Mouse (Mus musculus): ENCODE data around the gene Grm4. TPM values are rescaled to one million over a fixed set of nuclear protein-coding genes. Genes with fewer than 3 reads are reported as not detected.

Gene Grm4
- polyA plus RNA-seq, 1 experiment = 0.12 TPM

- no peak for DNase-seq (ENCODE audit: low spot score)
Observed at GRCm38 (mm10) chr17:27445364-27446075, 75.7 kb downstream of the Grm4 start.

GRCm38 (mm10) chr17:27442538-27443113 is 78.6 kb downstream of the Grm4 start:
- no peak for DNase-seq (ENCODE audit: low spot score)

GRCm38 (mm10) chr17:27441778-27442177 is 79.4 kb downstream of the Grm4 start:
- DNase-seq (ENCODE audit: low spot score) = no peak

GRCm38 (mm10) chr17:27435799-27436198 is 85.4 kb downstream of the Grm4 start:
- DNase-seq (ENCODE audit: low spot score) = no peak

- DNase-seq (ENCODE audit: low spot score) = no peak
Observed at GRCm38 (mm10) chr17:27435225-27435624, 86.0 kb downstream of the Grm4 start.

GRCm38 (mm10) chr17:27434066-27434465 is 87.1 kb downstream of the Grm4 start:
- no peak for DNase-seq (ENCODE audit: low spot score)

GRCm38 (mm10) chr17:27433179-27433680 is 88.0 kb downstream of the Grm4 start:
- DNase-seq (ENCODE audit: low spot score) = no peak

- no peak for DNase-seq (ENCODE audit: low spot score)
Observed at GRCm38 (mm10) chr17:27432145-27432650, 89.0 kb downstream of the Grm4 start.

GRCm38 (mm10) chr17:27431049-27431839 is 90.0 kb downstream of the Grm4 start:
- DNase-seq (ENCODE audit: low spot score) = no peak

GRCm38 (mm10) chr17:27429757-27430156 is 91.4 kb downstream of the Grm4 start:
- DNase-seq (ENCODE audit: low spot score) = no peak

- DNase-seq (ENCODE audit: low spot score) = no peak
Observed at GRCm38 (mm10) chr17:27425016-27425415, 96.2 kb downstream of the Grm4 start.

- DNase-seq (ENCODE audit: low spot score) = no peak
Observed at GRCm38 (mm10) chr17:27424356-27424755, 96.8 kb downstream of the Grm4 start.

GRCm38 (mm10) chr17:27422726-27423381 is 98.3 kb downstream of the Grm4 start:
- no peak for DNase-seq (ENCODE audit: low spot score)

GRCm38 (mm10) chr17:27422371-27422725 is 98.9 kb downstream of the Grm4 start:
- no peak for DNase-seq (ENCODE audit: low spot score)

- DNase-seq (ENCODE audit: low spot score) = no peak
Observed at GRCm38 (mm10) chr17:27421837-27422236, 99.4 kb downstream of the Grm4 start.

GRCm38 (mm10) chr17:27409006-27409405 is 112.2 kb downstream of the Grm4 start:
- DNase-seq (ENCODE audit: low spot score) = no peak

GRCm38 (mm10) chr17:27408531-27408930 is 112.7 kb downstream of the Grm4 start:
- DNase-seq (ENCODE audit: low spot score) = no peak

GRCm38 (mm10) chr17:27406956-27407355 is 114.2 kb downstream of the Grm4 start:
- no peak for DNase-seq (ENCODE audit: low spot score)

GRCm38 (mm10) chr17:27405376-27406024 is 115.7 kb downstream of the Grm4 start:
- no peak for DNase-seq (ENCODE audit: low spot score)

GRCm38 (mm10) chr17:27401200-27401599 is 120.0 kb downstream of the Grm4 start:
- DNase-seq (ENCODE audit: low spot score) = no peak

GRCm38 (mm10) chr17:27393931-27394330 is 127.3 kb downstream of the Grm4 start:
- no peak for DNase-seq (ENCODE audit: low spot score)
